Mouse (Mus musculus) stomach, postnatal 0 days (tissue): ENCODE data around the gene Trim13.

Source experiments
- CTCF ChIP-seq: IDR thresholded peaks from 2 replicates; pipeline ENCODE4 v1.5.1; 2016; ENCODE audit warnings: antibody characterized with exemption, low read depth, mild to moderate bottlenecking, moderate library complexity
- EP300 ChIP-seq: optimal IDR thresholded peaks from 2 replicates; pipeline ENCODE3; 2016; ENCODE audit warnings: antibody characterized with exemption

- TF ChIP-seq CTCF (no peak), EP300 (no peak)
These were observed 22.3 kb downstream of the Trim13 start for GRCm38 (mm10) chr14:61620371-61620770.
